Mouse (Mus musculus): ENCODE measurements around the gene Rprd1b. TPM values are rescaled to one million over a fixed set of nuclear protein-coding genes. Genes with fewer than 3 reads are reported as not detected.

Gene Rprd1b
- polyA plus RNA-seq, 1 experiment = 11.6 TPM

DNA sequence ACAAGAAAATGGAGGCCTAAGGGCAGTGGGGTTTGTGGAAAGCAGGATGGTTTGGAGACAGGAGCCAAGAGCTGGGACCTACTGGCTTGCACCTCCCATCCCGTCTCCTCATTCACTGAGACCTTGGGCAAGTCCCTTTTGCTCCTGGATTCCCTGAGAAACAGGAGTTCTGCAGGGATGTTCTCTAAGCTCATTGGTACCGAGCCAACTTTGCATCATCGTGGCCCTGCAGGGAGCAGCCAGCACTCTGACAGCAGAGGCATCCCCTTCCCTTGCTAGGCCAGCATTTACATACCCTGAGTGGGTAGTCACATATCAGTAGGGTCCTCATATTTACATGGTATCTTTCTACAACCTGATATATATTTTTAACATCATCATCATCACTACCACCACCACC, 92.6 kb downstream of the Rprd1b start:
- Histone ChIP-seq H3K4me3 (no peak overlapping the region), H3ac (ENCODE audit: control insufficient read depth, insufficient read length) (no peak overlapping the region), H3K27me3 (ENCODE audit: control insufficient read depth, insufficient read depth, insufficient read length) (no peaks in the 10 kb centered on the region), H3K79me2 (ENCODE audit: control insufficient read depth, insufficient read depth) (no peaks in the 10 kb centered on the region), H3K36me3 (ENCODE audit: control insufficient read depth, insufficient read depth) (no peaks in the 10 kb centered on the region), H3K4me2 (ENCODE audit: low read depth) (peak overlapping the region; percentile 47)
- TF ChIP-seq REST (IDR thresholded peaks at IDR 0.05; ENCODE audit: insufficient read depth, insufficient read length) (no peak), POLR2A (IDR thresholded peaks at IDR 0.05; ENCODE audit: insufficient read length, low read depth) (no peak), TCF3 (IDR thresholded peaks at IDR 0.05; ENCODE audit: insufficient read length, low read depth) (no peak), E2F4 (IDR thresholded peaks at IDR 0.05; ENCODE audit: insufficient read depth) (no peak), USF1 (IDR thresholded peaks at IDR 0.05; ENCODE audit: low read depth) (no peak), TCF12 (IDR thresholded peaks at IDR 0.05; ENCODE audit: insufficient read depth, poor library complexity, severe bottlenecking) (no peak), MYOG (IDR thresholded peaks at IDR 0.05; ENCODE audit: control insufficient read depth in 1 of 3, insufficient read depth in 1 of 3, insufficient read length in 2 of 3, low read depth in 2 of 3) (no peak), CEBPB (IDR thresholded peaks at IDR 0.05; ENCODE audit: insufficient read depth, poor library complexity, severe bottlenecking) (no peak), MAX (IDR thresholded peaks at IDR 0.05; ENCODE audit: low read depth) (no peak), MYOD1 (IDR thresholded peaks at IDR 0.05; ENCODE audit: control insufficient read depth in 1 of 3, insufficient read length in 2 of 3, low read depth in 2 of 3) (no peak), SRF (IDR thresholded peaks at IDR 0.05; ENCODE audit: control insufficient read depth, insufficient read length, low read depth) (no peak), POLR2AphosphoS2 (IDR thresholded peaks at IDR 0.05; ENCODE audit: insufficient read length, low read depth) (no peak)

DNA sequence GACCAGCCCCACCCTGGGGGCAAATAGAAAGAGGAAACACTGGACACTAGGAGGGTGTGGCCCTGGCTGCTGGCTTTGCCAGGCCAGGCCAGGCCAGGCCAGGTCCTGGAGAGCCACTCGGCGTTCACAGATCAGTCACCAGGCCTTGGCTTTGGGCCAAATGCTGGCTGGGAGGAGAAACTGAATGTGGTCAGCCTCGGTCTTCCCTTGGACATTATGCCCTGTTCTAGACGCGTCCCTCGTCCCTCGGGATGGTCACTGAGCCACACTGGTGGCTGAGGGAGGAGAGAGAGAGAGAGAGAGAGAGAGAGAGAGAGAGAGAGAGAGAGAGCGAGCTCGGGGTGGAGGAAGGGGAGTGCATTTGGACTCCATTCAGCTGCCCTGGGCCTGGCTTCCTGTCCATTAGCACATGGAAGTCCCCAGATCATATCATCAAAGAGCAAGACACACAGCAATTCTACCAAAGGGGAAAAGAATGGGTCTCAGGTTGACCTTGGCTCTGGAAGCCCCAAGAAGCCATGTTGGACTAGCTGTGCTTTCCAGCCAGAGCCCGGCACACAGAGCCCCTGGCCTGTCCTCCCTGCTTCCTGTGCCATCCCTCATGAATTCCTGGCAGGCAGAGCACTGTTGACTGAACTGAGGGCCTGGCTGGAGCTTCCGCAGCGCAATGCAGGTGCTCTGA, 93.5 kb downstream of the Rprd1b start:
- TF ChIP-seq POLR2A (IDR thresholded peaks at IDR 0.05; ENCODE audit: insufficient read length, low read depth) (no peak), CEBPB (IDR thresholded peaks at IDR 0.05; ENCODE audit: insufficient read depth, poor library complexity, severe bottlenecking) (no peak), MYOD1 (IDR thresholded peaks at IDR 0.05; ENCODE audit: control insufficient read depth in 1 of 3, insufficient read length in 2 of 3, low read depth in 2 of 3) (no peak), MAX (IDR thresholded peaks at IDR 0.05; ENCODE audit: low read depth) (no peak), MYOG (IDR thresholded peaks at IDR 0.05; ENCODE audit: control insufficient read depth in 1 of 3, insufficient read depth in 1 of 3, insufficient read length in 2 of 3, low read depth in 2 of 3) (no peak), TCF12 (IDR thresholded peaks at IDR 0.05; ENCODE audit: insufficient read depth, poor library complexity, severe bottlenecking) (no peak), POLR2AphosphoS2 (IDR thresholded peaks at IDR 0.05; ENCODE audit: insufficient read length, low read depth) (no peak), SRF (IDR thresholded peaks at IDR 0.05; ENCODE audit: control insufficient read depth, insufficient read length, low read depth) (no peak), E2F4 (IDR thresholded peaks at IDR 0.05; ENCODE audit: insufficient read depth) (no peak), TCF3 (IDR thresholded peaks at IDR 0.05; ENCODE audit: insufficient read length, low read depth) (no peak), USF1 (IDR thresholded peaks at IDR 0.05; ENCODE audit: low read depth) (no peak), REST (IDR thresholded peaks at IDR 0.05; ENCODE audit: insufficient read depth, insufficient read length) (no peak)
- Histone ChIP-seq H3ac (ENCODE audit: control insufficient read depth, insufficient read length) (no peak overlapping the region), H3K27me3 (ENCODE audit: control insufficient read depth, insufficient read depth, insufficient read length) (no peaks in the 10 kb centered on the region), H3K36me3 (ENCODE audit: control insufficient read depth, insufficient read depth) (no peaks in the 10 kb centered on the region), H3K4me3 (no peak overlapping the region), H3K4me2 (ENCODE audit: low read depth) (peak overlapping the region; percentile 47), H3K79me2 (ENCODE audit: control insufficient read depth, insufficient read depth) (no peaks in the 10 kb centered on the region)

DNA sequence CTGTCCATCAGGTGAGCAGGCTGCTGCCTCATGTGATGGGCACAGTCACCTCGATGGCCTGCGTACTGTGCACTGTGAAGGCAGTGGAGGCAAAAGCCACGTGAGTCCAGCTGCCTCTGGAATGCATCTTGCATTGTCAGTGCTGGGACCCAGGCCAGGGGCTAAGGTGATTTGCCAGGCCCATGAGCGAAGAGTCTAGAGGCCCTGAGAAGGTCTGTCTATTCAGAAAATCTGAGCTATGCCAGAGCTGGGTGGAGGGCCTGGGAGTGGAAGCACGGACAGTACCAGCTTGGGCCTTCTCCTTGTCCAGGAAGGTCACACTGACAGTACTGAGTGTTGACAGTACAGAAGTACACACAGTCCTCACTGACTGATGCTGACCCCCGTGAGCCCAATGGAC, 94.5 kb downstream of the Rprd1b start:
- H3K36me3 ChIP-seq (ENCODE audit: control insufficient read depth, insufficient read depth) = no peaks in the 10 kb centered on the region
- TF ChIP-seq SRF (IDR thresholded peaks at IDR 0.05; ENCODE audit: control insufficient read depth, insufficient read length, low read depth) (no peak), MYOG (IDR thresholded peaks at IDR 0.05; ENCODE audit: control insufficient read depth in 1 of 3, insufficient read depth in 1 of 3, insufficient read length in 2 of 3, low read depth in 2 of 3) (peak in 1 of 3 experiments; percentile 26)
- no peaks in the 10 kb centered on the region for H3K27me3 ChIP-seq (ENCODE audit: control insufficient read depth, insufficient read depth, insufficient read length)
- H3K79me2 ChIP-seq (ENCODE audit: control insufficient read depth, insufficient read depth) = no peaks in the 10 kb centered on the region
- no peak overlapping the region for H3ac ChIP-seq (ENCODE audit: control insufficient read depth, insufficient read length)
- H3K4me2 ChIP-seq (ENCODE audit: low read depth) = no peak overlapping the region
- no peak overlapping the region for H3K4me3 ChIP-seq

DNA sequence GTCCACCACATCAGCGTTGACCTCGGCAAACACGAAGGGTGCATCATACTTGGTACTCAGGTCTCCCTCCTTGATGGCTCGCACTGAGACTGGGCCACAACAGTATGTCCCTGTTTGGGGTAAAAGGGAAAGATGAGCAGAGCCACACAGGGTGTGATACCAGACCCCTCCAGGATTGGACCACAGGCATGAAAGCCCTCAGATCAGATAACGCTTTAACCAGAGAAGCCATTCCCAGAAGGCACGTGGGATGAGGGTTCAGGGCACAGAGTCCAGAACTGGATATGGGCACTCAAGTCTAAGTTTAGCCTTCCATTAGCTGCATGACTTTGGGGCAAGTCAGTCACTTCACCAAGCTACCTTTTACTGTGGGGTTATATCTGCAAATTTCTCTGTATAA, 98.9 kb downstream of the Rprd1b start:
- Histone ChIP-seq H3K79me2 (ENCODE audit: control insufficient read depth, insufficient read depth) (no peaks in the 10 kb centered on the region), H3K4me2 (ENCODE audit: low read depth) (no peak overlapping the region), H3K27me3 (ENCODE audit: control insufficient read depth, insufficient read depth, insufficient read length) (no peaks in the 10 kb centered on the region), H3ac (ENCODE audit: control insufficient read depth, insufficient read length) (no peak overlapping the region), H3K36me3 (ENCODE audit: control insufficient read depth, insufficient read depth) (no peaks in the 10 kb centered on the region), H3K4me3 (no peak overlapping the region)
- TF ChIP-seq CEBPB (IDR thresholded peaks at IDR 0.05; ENCODE audit: insufficient read depth, poor library complexity, severe bottlenecking) (no peak), POLR2A (IDR thresholded peaks at IDR 0.05; ENCODE audit: insufficient read length, low read depth) (no peak), USF1 (IDR thresholded peaks at IDR 0.05; ENCODE audit: low read depth) (peak; percentile 25)

DNA sequence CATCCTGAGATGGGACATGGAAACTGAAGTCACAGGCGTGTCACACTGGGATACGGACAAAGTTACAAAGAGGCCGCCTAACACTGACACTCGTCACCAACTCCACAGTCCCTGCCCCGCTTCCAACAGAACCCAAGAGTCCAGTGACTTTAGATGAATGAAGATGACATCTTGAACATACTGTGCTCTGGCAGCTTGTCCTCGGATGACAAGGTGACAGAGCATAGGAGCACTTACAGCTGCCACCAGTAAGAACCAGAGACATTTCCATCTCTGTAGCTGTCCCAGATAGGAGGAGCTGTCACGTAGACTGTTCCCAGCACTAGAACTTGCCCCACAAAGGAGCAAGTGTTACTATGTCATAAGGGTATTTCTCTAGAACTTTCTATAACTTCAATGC, 99.6 kb downstream of the Rprd1b start:
- no peaks in the 10 kb centered on the region for H3K36me3 ChIP-seq (ENCODE audit: control insufficient read depth, insufficient read depth)

More for the DNA sequence above, 99.6 kb downstream of the Rprd1b start:
- H3K79me2 ChIP-seq (ENCODE audit: control insufficient read depth, insufficient read depth) = no peaks in the 10 kb centered on the region
- no peak overlapping the region for H3ac ChIP-seq (ENCODE audit: control insufficient read depth, insufficient read length)
- H3K27me3 ChIP-seq (ENCODE audit: control insufficient read depth, insufficient read depth, insufficient read length) = no peaks in the 10 kb centered on the region
- H3K4me3 ChIP-seq = no peak overlapping the region
- no peak overlapping the region for H3K4me2 ChIP-seq (ENCODE audit: low read depth)
- TF ChIP-seq CEBPB (IDR thresholded peaks at IDR 0.05; ENCODE audit: insufficient read depth, poor library complexity, severe bottlenecking) (no peak), USF1 (IDR thresholded peaks at IDR 0.05; ENCODE audit: low read depth) (no peak), MYOG (IDR thresholded peaks at IDR 0.05; ENCODE audit: control insufficient read depth in 1 of 3, insufficient read depth in 1 of 3, insufficient read length in 2 of 3, low read depth in 2 of 3) (no peak)
